Mouse (Mus musculus) frontal cortex, postnatal 14 days (tissue): ENCODE results near the gene Arpc4.

Experiments used
- DNase-seq, 2 experiments: peaks; one replicate each; pipeline ENCODE4 v3.0.0; 2022; ENCODE audit warnings: low spot score in 2 of 2

Arpc4 gene

DNA sequence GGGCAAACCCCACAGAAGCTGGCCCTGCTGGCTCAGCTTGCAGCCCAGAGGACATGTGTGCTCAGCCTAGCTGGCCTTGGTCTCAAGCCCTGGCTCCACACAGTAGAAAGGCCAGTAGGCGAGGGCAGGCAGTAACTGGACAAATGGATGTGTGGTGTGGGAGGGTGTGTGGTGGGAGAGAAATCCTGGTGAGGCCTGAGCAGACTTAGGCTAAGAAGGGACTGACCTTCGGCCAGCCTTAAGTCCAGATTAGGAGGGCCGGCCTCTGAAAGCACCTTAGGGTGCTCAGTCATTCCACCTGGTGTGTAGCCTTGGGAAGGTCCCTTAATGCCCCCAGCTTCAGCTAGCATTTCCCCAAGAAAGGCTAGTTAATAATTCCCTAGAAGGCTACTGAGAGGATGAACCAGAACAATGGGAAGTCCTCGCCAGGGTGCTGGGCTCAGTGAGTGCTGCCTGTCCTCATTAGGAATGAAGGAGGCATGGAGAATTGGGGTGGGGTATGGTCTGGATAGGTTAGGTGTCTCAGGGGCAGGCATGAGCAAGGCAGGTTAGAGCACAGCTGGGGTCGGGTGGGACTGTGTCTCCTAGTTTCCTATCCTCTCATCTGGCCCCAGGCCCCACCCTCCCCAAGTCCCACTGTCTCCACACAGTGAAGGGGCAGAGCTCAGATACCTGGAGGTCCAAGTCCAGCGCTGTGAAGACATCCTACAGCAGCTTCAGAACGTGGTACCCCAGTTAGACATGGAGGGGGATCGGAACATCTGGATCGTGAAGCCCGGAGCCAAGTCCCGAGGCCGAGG lies 26.9 kb downstream of the Arpc4 start:
- no peak for DNase-seq

DNA sequence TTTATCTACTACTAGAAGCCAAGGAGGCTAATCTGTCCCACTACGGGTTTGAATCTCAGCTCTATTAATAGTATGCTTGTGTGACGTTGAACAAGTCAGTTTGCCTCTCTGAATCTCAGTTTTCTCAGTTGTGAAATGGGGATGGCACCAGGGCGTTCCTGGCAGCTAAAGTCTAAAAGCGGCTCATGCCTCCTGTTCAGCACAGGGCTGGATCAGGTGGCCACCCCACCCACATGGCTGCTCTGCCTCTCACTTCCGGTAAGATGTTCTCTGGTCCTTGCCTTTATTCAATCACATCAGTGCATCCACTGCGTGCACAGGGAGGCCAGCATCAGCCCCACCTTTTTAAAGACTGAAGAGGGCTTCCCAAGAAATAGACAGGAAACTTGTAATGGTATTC lies 27.6 kb downstream of the Arpc4 start:
- DNase-seq: no peak

DNA sequence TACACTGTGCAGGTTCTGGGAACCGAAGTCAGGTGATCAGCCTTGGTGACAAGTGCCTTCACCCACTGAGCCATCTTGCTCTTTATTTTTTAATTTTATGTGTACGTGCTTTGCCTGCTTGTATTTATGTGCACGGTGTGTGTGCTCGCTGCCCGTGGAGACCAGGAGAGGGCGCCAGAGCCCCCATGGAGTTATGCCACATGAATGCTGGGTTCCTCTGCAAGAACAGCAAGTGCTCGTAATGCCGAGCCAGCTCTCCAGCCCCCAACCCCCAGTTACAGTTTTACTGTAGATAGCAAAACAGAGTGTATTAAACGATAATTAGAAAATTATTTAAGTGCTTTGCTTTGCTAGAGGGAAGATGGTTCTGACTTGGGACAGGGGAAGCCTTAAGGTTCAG lies 28.8 kb downstream of the Arpc4 start:
- no peak for DNase-seq

DNA sequence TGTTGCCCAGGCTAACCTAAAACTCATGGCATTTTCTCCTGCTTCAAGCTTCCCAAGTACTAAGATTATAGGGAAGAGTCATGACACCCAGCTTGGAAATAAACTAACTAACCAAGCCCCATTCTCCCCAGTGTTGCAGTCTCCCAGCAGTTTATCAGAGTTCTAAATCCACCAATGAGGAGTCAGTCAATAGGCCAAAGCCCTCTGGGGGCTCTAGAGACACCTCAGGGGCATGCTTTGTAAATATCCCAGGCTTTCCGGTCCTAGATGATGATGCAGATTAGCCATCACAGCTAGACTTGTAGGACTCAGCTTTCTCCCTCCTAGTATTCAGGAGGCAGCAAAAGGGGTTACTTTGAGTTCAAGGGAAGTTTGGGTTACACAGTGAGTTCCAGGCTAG lies 32.1 kb downstream of the Arpc4 start:
- no peak for DNase-seq

DNA sequence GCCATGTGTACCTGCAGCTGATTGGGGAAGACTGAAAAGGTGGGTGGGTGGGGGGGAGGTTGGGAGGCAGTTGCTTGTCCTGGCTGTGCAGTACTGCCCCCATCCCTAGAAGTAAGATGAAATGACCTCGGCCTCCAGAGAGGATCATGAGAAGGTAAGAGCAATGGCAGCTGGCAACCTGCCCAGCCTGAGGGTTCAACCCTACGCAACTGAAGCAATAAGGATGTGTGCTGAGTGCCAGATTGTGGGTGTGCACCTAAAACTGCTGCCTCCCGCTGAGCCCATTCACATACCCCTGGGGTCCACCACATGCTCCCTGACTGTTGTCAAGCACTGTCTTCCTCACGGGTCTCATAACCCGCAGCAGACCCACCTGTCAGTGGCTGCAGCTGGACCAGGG lies 38.5 kb downstream of the Arpc4 start:
- DNase-seq: no peak

DNA sequence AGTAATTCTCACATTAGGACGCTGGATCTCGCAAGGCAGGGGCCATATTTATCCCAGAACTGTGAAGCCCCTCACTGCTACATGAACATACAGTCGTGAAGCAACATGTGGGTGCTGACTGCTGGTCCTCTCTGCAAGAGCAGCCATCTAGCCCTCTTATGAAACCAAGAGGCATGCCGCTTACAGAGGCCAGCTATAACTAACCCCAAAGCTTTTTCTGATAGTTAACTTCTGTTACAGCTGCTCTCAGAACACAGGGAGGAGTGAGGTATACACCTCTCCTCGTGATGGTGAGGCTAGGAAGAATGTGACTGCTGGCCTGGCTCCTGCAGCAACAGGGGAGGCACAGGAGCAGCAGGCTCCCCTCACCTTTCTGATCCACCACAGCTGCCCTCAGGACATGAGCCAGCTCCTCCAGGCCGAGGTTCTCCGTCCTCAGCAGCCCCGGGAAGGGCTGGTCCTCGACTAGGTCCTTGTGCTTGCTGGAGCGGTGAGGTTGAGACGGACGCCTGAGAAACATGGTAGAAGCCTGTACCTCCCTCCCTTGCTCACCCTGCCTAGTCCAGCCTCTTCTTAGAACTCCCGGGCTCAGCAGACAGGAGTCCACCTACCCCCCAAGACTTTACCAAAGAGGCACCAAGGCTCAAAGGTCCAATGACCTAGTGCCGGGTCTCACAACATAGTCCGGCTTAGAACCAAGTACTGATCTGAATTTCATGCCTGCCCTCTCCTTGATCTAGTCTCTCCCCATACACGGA lies 40.7 kb downstream of the Arpc4 start:
- peak in 1 of 2 experiments; percentile 34 for DNase-seq

DNA sequence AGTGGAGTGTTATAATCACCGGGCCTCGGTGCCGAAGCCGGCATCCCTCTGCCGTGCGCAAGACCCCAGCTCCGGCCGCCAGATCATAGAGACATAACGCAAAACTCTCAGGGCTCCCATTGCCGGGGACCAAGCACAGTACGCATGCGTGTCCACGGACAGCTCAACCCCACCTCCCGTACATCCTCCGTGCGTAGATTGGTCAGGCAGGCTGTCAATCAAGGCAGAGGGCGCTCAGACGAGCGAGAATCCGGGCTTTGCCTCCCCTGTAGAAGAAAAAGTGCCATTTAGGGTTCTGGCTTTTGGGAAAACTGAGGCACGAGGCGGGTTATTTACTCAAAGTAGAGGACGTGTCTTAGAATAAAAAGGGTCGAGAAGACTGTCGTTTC lies 41.3 kb downstream of the Arpc4 start, which contains the start of gene Rpusd3:
Gene Rpusd3, minus strand, starts transcription at position 142 of the 389 bp plus-strand sequence.
- DNase-seq: peak; percentile 92 to 98

DNA sequence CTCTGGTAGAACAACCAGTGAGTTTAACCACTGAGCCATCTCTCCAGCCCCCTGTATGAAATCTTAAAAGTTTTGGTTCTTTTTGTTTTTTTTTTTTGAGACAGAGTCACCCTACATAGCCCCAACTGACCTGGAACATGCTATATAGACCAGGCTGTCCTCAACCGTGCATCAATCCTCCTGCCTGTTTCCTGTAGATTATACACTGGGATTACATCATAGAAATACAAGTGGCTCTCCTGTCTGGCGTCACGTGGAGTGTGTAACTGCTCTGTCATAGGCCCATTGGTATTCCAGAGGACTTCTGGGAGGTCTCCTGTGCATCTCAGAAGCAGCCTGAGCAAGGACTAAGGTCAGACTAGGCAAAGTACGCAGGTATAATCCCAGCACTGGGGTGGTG lies 45.1 kb downstream of the Arpc4 start:
- DNase-seq: no peak

DNA sequence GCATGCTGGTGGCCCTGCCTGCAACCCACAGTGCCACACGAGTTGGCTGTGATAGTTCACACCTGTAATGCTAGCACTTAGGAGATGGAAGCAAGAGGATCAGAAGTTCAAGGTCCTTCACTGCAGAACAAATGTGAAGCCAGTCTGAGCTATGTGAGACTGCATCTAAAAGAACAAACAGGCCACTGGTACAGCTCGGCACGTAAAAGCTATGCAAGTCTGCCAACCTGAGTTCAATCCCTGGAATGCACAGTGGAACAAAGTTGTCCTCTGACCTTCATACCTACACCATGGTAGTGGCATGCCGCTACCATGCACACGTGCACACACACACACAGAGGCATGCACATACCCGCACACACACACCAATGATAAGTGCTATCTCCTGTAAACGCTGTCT lies 46.3 kb downstream of the Arpc4 start:
- no peak for DNase-seq

DNA sequence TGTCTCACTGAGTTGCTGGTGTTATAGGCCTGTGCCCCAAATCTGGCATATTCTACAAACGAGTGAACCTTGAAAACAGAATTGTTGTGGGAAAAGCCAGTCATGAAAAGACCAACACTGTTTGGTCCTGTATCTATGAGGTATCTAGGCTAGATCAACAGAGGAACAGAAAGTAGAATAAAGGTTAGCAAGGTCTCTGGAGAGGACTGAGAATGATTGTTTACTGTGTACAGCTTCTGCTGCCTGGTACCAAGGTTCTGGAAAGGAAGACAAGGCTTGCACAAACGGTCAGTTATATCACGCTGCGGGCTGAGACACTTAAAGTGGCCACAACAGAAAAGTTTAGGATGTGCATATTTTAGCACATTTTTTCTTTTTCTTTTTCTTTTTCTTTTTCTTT lies 48.8 kb downstream of the Arpc4 start:
- DNase-seq: no peak

DNA sequence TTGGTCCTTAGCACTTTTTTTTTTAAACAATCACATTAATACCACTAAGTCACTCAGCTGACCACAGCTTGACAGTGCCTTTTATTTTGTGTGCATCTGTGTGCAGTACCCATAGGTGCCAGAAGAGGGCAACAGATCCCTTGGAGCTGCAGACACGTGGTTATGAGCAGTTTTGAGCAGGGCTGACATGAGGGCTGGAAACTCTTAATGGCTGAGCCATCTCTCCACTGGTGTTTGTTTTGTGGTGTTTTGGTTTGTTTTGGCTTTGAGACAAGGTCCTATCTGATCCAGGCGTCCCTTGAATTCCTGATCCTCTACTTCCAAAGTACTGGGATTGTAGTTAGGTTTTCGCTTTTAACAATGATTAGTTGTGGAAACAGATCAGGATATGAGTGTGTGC lies 49.5 kb downstream of the Arpc4 start:
- no peak for DNase-seq

DNA sequence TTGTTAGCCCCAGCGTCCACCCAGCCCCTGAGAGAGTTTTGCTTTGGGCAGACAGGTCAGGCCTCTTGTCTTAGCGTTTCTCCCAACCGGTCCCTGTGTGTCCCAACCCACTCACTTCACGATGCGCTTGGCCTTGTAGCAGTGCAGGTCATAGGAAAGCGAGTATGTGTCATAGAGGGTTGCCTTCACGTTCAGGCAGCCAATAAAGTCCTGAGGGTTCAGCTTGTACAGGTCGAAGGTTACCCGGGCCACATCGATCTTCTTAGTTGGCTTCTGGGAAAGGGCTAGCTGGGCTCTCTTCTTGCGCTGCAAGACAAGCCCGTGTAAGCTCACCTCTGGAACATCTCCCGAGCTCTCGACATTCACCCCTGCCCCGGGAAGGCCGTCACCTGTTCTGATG lies 50.1 kb downstream of the Arpc4 start:
- DNase-seq: no peak

DNA sequence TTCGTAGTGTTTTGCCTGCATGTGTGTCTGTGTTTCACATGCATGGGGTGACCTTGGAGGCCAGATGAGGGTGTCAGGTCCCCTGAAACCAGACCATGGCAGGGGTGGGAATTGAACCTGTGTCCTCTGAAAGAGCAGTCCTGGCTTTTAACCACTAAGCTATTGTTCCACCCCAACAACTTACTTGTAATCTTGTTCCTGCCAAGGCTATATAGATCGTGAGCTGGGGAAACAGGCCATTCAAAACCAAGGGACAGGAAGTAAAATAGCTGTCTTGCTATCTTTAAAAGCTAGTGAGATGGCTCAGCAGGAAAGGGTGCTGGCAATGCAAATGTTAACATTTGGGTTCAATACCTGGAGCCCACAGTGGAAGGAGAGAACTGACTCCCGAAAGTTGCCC lies 52.0 kb downstream of the Arpc4 start:
- no peak for DNase-seq

DNA sequence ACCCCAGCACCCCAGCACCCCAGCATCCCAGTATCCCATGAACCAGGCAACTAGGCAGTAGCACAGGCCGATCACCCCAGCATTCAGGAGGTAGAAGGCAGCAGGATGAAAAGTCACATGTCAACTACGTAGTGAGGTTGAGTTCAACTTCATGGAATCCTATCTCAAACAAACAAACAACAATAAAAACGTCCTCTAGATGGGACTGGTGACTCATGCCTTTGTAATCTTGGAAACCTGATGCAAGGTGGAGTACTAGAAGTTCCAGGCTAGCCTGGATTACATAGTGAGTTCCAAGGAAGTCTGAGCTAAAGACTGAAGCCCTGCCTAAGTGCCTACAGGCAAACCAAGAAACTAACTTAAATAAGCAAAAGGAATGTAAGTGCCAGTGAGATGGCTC lies 52.9 kb downstream of the Arpc4 start:
- DNase-seq: no peak

DNA sequence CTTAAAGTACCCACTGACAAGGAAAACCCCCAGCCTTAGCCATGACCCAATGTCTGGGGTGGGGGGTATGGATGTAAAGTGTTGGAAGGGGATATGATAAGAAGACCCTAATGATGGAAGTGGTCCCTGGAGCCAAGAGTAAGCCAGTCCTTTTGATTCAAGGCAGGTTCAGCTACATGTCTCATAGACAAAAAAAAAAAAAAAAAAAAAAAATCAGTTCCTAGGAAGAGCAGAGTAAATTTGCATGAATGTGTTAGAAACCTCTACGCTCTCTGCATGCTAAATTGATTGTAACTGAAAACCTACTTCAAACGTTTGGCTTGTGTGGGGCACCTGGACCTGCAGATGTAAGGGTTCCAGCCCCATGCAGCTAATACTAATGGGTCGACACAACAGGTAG lies 53.9 kb downstream of the Arpc4 start:
- DNase-seq: no peak

DNA sequence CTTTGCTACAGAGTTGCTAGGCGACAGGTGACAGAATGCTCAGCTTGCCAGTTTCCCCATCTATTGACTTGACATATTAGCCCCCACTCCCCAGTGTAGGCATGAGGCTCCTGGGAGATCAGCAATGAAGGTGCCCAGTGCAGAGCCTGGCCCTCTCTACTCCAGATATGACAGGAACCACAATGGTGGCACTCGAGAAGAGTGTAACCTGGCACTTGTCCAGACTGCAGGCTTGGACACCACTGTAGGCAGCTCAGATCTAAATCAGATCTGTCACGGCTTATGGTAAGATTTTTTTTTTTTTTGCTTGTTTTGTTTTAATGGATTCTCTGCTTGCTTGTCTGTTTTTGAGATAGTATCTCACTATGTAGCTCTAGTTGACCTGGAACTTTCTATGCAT lies 55.7 kb downstream of the Arpc4 start:
- DNase-seq: no peak

DNA sequence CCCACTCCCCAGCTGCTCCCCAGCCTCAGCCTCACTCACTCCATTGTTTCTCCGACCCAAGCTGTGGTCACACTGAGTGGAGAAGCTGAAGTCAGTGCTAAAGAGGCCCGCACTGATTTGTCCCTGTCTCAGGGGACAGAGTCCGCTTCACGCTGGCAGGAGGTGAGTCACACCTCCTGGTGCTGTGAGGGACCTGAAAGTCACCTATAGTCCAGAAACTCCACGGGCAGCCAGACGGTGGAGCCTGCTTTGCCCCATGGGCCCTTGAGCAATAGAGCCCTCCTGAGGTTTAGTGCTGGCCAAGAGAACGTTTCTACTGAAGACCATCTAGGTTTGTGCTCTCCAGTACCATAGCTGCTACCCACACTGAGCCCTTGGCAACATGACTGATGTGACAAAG lies 56.8 kb downstream of the Arpc4 start:
- DNase-seq: no peak

DNA sequence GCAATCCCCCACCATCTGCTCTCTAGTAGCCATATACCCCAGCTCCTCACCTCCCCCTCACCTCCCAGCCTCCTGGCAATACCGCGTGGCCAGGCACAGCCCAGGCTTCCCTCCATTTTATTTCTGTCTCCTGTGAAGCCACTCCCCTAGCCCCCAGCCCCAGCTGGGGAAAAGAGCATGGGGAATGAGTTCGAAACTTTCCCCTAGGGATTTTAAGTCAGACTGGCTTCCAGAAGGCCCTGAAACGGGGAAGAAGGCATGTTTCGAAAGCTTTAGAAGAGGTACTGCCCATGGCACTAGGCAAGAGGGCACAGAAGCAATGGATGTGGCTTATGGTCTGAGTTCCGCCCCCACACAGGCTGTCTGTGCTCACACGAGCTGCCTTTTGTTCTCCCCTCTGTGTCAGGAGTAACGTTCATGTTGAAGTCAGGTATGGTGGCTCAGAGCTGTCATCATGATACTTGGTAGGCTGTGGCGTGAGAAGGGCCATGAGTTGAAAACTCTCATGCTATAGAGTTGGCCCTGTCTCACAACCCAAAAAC lies 57.8 kb downstream of the Arpc4 start, which contains the start of gene Cidec:
Gene Cidec, minus strand, starts transcription at position 97 of the 542 bp plus-strand sequence.
- DNase-seq: no peak

DNA sequence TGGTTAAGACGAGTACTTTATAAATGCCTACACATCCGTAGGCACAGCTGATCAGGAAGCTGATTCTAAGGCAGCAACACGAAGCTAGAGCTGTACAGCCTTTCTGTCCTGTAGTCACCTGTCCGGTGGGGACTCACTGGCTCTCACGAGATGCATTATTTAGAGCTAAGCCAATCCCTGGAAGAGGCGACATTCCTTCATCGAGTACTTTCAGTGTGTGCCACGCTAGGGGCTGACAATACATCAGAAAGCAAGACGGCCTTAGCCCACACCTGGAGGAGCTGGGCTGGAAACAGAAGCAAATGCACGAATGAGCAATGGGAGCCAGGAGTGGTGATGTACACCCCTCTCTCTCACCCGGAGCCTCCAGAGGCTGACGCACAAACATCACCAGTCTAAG lies 59.2 kb downstream of the Arpc4 start:
- no peak for DNase-seq

DNA sequence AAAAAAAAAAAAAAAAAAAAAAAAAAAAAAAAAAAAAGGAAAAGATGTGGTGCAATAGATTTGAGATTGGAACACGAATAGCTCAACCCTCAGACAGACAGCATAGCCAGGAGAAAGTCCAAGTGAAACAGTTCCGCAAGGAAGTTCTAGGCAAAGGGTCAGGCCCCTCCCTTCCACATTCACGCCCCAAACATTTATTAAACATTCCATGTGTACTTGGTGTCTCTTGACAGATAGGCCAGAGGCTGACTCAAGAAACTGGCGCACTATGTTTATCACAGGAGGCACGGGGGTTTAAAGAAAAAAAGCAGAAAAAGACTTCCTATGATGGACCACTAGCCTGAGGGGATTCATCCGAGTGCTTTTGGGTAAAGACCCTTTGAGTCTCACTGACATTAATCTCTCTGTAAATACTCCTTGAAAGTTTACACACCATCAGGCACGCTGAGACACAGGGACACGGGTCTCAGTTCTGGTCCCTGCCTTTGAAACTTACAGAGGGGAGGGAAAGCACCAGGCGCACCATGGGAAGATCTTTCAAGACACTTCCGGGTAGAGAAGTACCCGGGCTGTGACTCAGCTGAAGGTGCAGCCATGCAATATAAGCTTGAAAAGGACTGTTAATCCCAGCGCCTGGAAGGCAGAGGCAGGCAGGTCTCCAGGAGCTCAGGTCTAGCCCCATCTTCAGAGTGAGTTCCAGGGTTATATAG lies 61.0 kb downstream of the Arpc4 start:
- no peak for DNase-seq
